Mouse (Mus musculus) liver, postnatal 0 days (tissue): Measurements from ENCODE around the gene Fga. TPM values are rescaled to one million over a fixed set of nuclear protein-coding genes. Genes with fewer than 3 reads are reported as not detected.

ENCODE experiments used
- ATAC-seq: fragments of 200-750 bp; cut with Nextera tagmentation; 2 replicates; pipeline ENCODE4 v1.8.0; 2017; ENCODE audit warnings: mild to moderate bottlenecking, moderate library complexity
- DNase-seq: peaks from one replicate; pipeline ENCODE4 v3.0.0-alpha.2; 2016
- H3K27ac ChIP-seq: fragments of 300-500 bp; sonication (generic); 2 replicates; pipeline ENCODE4 v1.5.1; 2014; ENCODE audit warnings: antibody characterized with exemption, moderate library complexity, mild to moderate bottlenecking, low read depth
- H3K27me3 ChIP-seq: fragments of 300-500 bp; sonication (generic); 2 replicates; pipeline ENCODE4 v1.6.1; 2014; ENCODE audit warnings: low read length, control low read depth, mixed read lengths; ENCODE audit not compliant: insufficient read depth
- H3K36me3 ChIP-seq: fragments of 300-500 bp; sonication (generic); replicated peaks from 2 replicates; pipeline ENCODE4 v1.6.1; 2014; ENCODE audit warnings: mild to moderate bottlenecking, control low read depth, low read length, moderate library complexity, mixed read lengths; ENCODE audit not compliant: insufficient read depth
- H3K4me1 ChIP-seq: fragments of 300-500 bp; sonication (generic); 2 replicates; pipeline ENCODE4 v1.6.1; 2014; ENCODE audit warnings: antibody characterized with exemption, mild to moderate bottlenecking, control low read depth; ENCODE audit not compliant: insufficient read depth
- H3K4me2 ChIP-seq: fragments of 300-500 bp; sonication (generic); 2 replicates; pipeline ENCODE4 v1.6.1; 2014; ENCODE audit warnings: low read depth, mild to moderate bottlenecking, low read length, moderate library complexity, mixed read lengths
- H3K4me3 ChIP-seq: fragments of 300-500 bp; sonication (generic); 2 replicates; pipeline ENCODE4 v1.5.1; 2014; ENCODE audit warnings: low read depth, low read length
- H3K9ac ChIP-seq: fragments of 300-500 bp; sonication (generic); replicated peaks from 2 replicates; pipeline ENCODE4 v1.6.1; 2014; ENCODE audit warnings: mild to moderate bottlenecking, moderate library complexity
- H3K9me3 ChIP-seq: fragments of 300-500 bp; sonication (generic); 2 replicates; pipeline ENCODE4 v1.6.1; 2016; ENCODE audit warnings: mild to moderate bottlenecking, control low read depth, low read length, mixed read lengths
- CTCF ChIP-seq: sonication (generic); IDR thresholded peaks from 2 replicates; pipeline ENCODE4 v1.5.1; 2016; ENCODE audit warnings: antibody characterized with exemption, low read depth
- EP300 ChIP-seq: IDR thresholded peaks from 2 replicates; pipeline ENCODE4 v1.6.1; 2016; ENCODE audit warnings: antibody characterized with exemption, low read depth, mild to moderate bottlenecking
- WGBS: fragments of 180-500 bp; shearing (Covaris S2); extraction: QIAGEN DNeasy Blood & Tissue Kit; methylation state at CpG from one replicate; pipeline ENCODE4 v1.1.7; 2014; ENCODE audit not compliant: insufficient replicate concordance; 5-methylcytosine and 5-hydroxymethylcytosine counted together
- polyA plus RNA-seq: library from polyadenylated mRNA; unstranded; fragments of >200 nt; fragmentation: Nextera tagmentation; extraction: Ambion mirVana; gene quantifications from 2 replicates; pipeline ENCODE4 v1.2.1, GENCODE M21; 2015

Fga gene
- polyA plus RNA-seq, 1 experiment from 2014 or later = 4,366 TPM

- 52% methylated on average over 8 of the region's 8 CpGs for WGBS
- no peaks in the 10 kb centered on the region for H3K9me3 ChIP-seq
- no peaks in the 10 kb centered on the region for H3K4me1 ChIP-seq
- H3K36me3 ChIP-seq = 0 out of 2 replicates have a peak, but pooled peaks cover 2% of the 10 kb centered on the region
- peak; percentile 71 for DNase-seq
- H3K27ac ChIP-seq = peak within 1 kb of the TSS; percentile 86
- TF ChIP-seq CTCF (no peak), EP300 (peak; percentile 78)
- ATAC-seq = peak; percentile 71
- H3K9ac ChIP-seq = peak within 1 kb of the TSS; percentile 70
- H3K4me3 ChIP-seq = peak within 1 kb of the TSS; percentile 53
- peak within 1 kb of the TSS; percentile 47 for H3K4me2 ChIP-seq
- H3K27me3 ChIP-seq = no peaks in the 10 kb centered on the region
These were observed 23.8 kb downstream of the Fga start, which contains the start of gene Fgb for GRCm38 (mm10) chr3:83049680-83050079. Gene Fgb (minus strand): TSS chr3:83049863.

GRCm38 (mm10) chr3:83050661-83051060 is 24.8 kb downstream of the Fga start:
- WGBS = 61% methylated on average over 5 of the region's 5 CpGs
- Histone ChIP-seq H3K36me3 (no peaks in the 10 kb centered on the region), H3K9me3 (no peaks in the 10 kb centered on the region), H3K4me1 (no peaks in the 10 kb centered on the region), H3K4me3 (no peak overlapping the region), H3K9ac (no peak overlapping the region), H3K27me3 (no peaks in the 10 kb centered on the region), H3K27ac (peak overlapping the region; percentile 86), H3K4me2 (no peak overlapping the region)
- DNase-seq = no peak
- TF ChIP-seq CTCF = no peak
- TF ChIP-seq EP300 = no peak
- ATAC-seq = no peak

- WGBS = 49% methylated on average over 5 of the region's 5 CpGs
- peak overlapping the region; percentile 86 for H3K27ac ChIP-seq
These were observed 26.2 kb downstream of the Fga start for GRCm38 (mm10) chr3:83052102-83052501.

GRCm38 (mm10) chr3:83053126-83053525 is 27.2 kb downstream of the Fga start:
- ATAC-seq (no peak), DNase-seq (no peak)
- H3K36me3 ChIP-seq = peaks cover 10% of the 10 kb centered on the region; the same call in 1 of the 2 replicates
- H3K4me3 ChIP-seq = no peak overlapping the region
- no peak for TF ChIP-seq CTCF
- TF ChIP-seq EP300 = no peak
- peak overlapping the region; percentile 86 for H3K27ac ChIP-seq
- H3K4me2 ChIP-seq = no peak overlapping the region
- H3K27me3 ChIP-seq = no peaks in the 10 kb centered on the region
- WGBS = 63% methylated on average over 7 of the region's 7 CpGs
- peaks cover 9% of the 10 kb centered on the region for H3K4me1 ChIP-seq
- H3K9me3 ChIP-seq = no peaks in the 10 kb centered on the region
- H3K9ac ChIP-seq = 0 out of 2 replicates have a peak overlapping the region, but pooled peaks have one; percentile 19

More at GRCm38 (mm10) chr3:83052102-83052501, 26.2 kb downstream of the Fga start:
- ATAC-seq (no peak), DNase-seq (no peak)
- Histone ChIP-seq H3K4me3 (no peak overlapping the region), H3K4me1 (peaks cover 9% of the 10 kb centered on the region), H3K4me2 (no peak overlapping the region), H3K27me3 (no peaks in the 10 kb centered on the region), H3K36me3 (0 out of 2 replicates have a peak, but pooled peaks cover 5% of the 10 kb centered on the region), H3K9me3 (no peaks in the 10 kb centered on the region), H3K9ac (no peak overlapping the region)
- peak; percentile 80 for TF ChIP-seq EP300
- TF ChIP-seq CTCF = no peak

- H3K36me3 ChIP-seq = peaks cover 16% of the 10 kb centered on the region
- H3K27me3 ChIP-seq = no peaks in the 10 kb centered on the region
- peak overlapping the region; percentile 86 for H3K27ac ChIP-seq
- H3K4me1 ChIP-seq = peaks cover 9% of the 10 kb centered on the region
- H3K4me2 ChIP-seq = peak overlapping the region; percentile 22; the same call in 1 of the 2 replicates
- no peak overlapping the region for H3K4me3 ChIP-seq
- no peak overlapping the region for H3K9ac ChIP-seq
- TF ChIP-seq EP300 (peak; percentile 18; the same call in 1 of the 2 replicates), CTCF (peak; percentile 72)
- DNase-seq = peak; percentile 39
- WGBS = 27% methylated on average over 10 of the region's 10 CpGs
- no peaks in the 10 kb centered on the region for H3K9me3 ChIP-seq
- no peak for ATAC-seq
These were observed 27.9 kb downstream of the Fga start for GRCm38 (mm10) chr3:83053758-83054157.

GRCm38 (mm10) chr3:83054759-83055158 is 28.9 kb downstream of the Fga start:
- H3K4me1 ChIP-seq = peaks cover 9% of the 10 kb centered on the region
- peak overlapping the region; percentile 83 for H3K4me2 ChIP-seq
- DNase-seq = no peak
- H3K36me3 ChIP-seq = peaks cover 22% of the 10 kb centered on the region
- peak; percentile 2 for ATAC-seq
- TF ChIP-seq EP300 (no peak), CTCF (no peak)
- WGBS = 23% methylated on average over 13 of the region's 13 CpGs
- peak overlapping the region; percentile 83 for H3K4me3 ChIP-seq
- no peaks in the 10 kb centered on the region for H3K9me3 ChIP-seq
- no peak overlapping the region for H3K27ac ChIP-seq
- H3K9ac ChIP-seq = no peak overlapping the region
- no peaks in the 10 kb centered on the region for H3K27me3 ChIP-seq
